Mouse (Mus musculus): ENCODE data around the gene Il5.

Il5 gene

GRCm38 (mm10) chr11:53769760-53770124 lies 49.1 kb downstream of the Il5 start, which contains the start of gene Irf1:
Gene Irf1, plus strand, starts transcription at chr11:53770014.
- in situ Hi-C loops (cut with MboI, MseI) = no loop called here

GRCm38 (mm10) chr11:53770125-53770791 lies 49.7 kb downstream of the Il5 start:
- in situ Hi-C loops (cut with MboI, MseI) = no loop called here

DNA sequence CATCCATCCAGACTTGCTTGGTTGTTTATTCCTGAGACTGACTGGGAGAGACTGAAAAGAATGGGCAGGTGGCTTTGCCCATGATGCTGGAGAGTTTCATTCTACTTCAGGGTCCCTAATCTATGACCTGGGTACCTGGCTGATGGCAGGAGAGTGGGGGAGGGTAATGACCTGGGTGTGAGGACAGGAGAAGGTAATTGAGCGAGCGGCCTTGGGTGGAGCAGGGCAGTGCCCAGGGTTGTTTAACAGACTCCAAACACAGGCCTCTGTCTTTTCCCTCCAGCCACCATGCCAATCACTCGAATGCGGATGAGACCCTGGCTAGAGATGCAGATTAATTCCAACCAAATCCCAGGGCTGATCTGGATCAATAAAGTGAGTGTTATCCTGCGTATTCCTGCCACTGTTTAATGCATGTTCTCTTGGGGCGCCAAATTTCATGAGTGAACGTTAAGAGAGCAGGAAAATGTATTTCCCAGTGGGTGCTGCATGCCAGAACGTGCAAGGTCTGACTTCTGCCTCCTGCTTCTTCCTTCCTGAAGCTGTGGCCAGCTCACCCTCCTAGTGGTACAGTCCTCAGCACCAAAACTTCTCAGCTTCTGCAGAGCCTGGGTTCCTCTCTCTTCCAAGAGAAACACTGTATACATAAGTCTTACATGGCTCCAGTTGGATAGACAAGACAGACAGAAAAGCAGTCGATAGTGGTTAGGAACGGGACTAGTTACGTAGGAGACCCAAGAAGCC lies 50.6 kb downstream of the Il5 start:
- in situ Hi-C loops (cut with MboI, MseI) = no loop called here

DNA sequence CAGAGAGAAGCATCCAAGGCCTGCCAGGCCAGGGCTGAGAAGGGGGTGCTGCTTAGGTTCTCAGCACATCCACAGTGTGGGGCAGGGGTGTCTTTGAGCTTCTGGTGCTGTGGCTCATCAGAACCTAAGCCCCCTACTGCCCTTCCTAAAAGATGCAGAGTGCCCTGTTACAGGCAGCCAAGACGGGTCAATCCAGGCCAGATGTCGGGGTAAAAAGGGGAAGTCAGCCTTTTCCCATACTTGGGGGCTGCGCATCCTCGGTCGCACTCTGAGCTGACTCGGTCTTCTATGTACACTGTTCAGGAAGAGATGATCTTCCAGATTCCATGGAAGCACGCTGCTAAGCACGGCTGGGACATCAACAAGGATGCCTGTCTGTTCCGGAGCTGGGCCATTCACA lies 51.9 kb downstream of the Il5 start:
- in situ Hi-C loops (cut with MboI, MseI) = no loop called here

DNA sequence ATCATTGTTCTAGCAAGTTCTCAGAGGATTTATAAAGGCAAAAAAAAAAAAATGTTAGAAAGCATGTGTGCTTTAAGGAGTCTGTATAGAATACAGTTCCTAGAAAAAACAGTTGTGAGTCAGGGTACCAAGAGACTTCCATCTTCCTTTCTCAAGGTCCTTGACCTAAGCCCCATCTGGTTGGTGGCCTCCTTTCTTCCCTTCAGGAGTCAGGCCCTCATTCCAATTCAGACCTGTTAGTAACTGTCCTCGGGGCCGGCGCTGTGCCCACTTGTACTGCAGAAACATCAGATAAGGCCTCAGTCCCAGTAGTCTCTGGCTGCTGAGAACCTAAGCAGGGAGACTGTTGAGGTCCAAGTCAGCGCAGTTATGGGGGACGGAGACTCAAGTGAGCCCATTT lies 52.5 kb downstream of the Il5 start, which contains the start of gene Gm17334:
Gene Gm17334, minus strand, starts transcription at position 101 of the 400 bp plus-strand sequence.
- in situ Hi-C loops (cut with MboI, MseI) = no loop called here

- in situ Hi-C loops (cut with MboI, MseI) = no loop called here
Measured at GRCm38 (mm10) chr11:53773641-53774360, 53.2 kb downstream of the Il5 start.
